Mouse (Mus musculus): Measurements from ENCODE around the gene Lancl1.

- no peak for TF ChIP-seq CTCF (IDR thresholded peaks at IDR 0.05; ENCODE audit: low read depth, low read length)
- no peak for TF ChIP-seq GATA1 (IDR thresholded peaks at IDR 0.05; ENCODE audit: borderline replicate concordance, low read length)
- no peak for TF ChIP-seq GATA2 (IDR thresholded peaks at IDR 0.05; ENCODE audit: borderline replicate concordance, low read depth, low read length)
- no peak for TF ChIP-seq TAL1 (conservative IDR thresholded peaks at IDR 0.05; ENCODE audit: low read depth, low read length)
Observed at GRCm38 (mm10) chr1:66975456-66975855, 63.2 kb downstream of the Lancl1 start.

Data from G1E (cell line).